Mouse (Mus musculus) limb, embryonic 11.5 days (tissue): ENCODE results near the gene Clstn1. TPM values are rescaled to one million over a fixed set of nuclear protein-coding genes. Genes with fewer than 3 reads are reported as not detected.

ENCODE experiments used
- ATAC-seq: fragments of 200-750 bp; cut with Nextera tagmentation; 2 replicates; pipeline ENCODE4 v1.8.0; 2017; ENCODE audit warnings: low read depth; ENCODE audit not compliant: insufficient number of reproducible peaks, low FRiP score, low TSS enrichment
- DNase-seq: peaks from one replicate; pipeline ENCODE4 v3.0.0-alpha.2; 2015; ENCODE audit warnings: low spot score
- H3K27ac ChIP-seq: fragments of 300-500 bp; sonication (generic); replicated peaks from 2 replicates; pipeline ENCODE4 v1.5.1; 2014; ENCODE audit warnings: low read depth, mild to moderate bottlenecking, low read length
- H3K27me3 ChIP-seq: fragments of 300-500 bp; sonication (generic); 2 replicates; pipeline ENCODE4 v1.6.1; 2014; ENCODE audit warnings: mild to moderate bottlenecking, low read length, mixed read lengths; ENCODE audit not compliant: control insufficient read depth, insufficient read depth
- H3K36me3 ChIP-seq: fragments of 300-500 bp; sonication (generic); 2 replicates; pipeline ENCODE4 v1.6.1; 2014; ENCODE audit warnings: mild to moderate bottlenecking, low read length, moderate library complexity, mixed read lengths; ENCODE audit not compliant: control insufficient read depth, insufficient read depth
- H3K4me1 ChIP-seq: fragments of 300-500 bp; sonication (generic); 2 replicates; pipeline ENCODE4 v1.6.1; 2014; ENCODE audit warnings: low read length, mixed read lengths; ENCODE audit not compliant: control insufficient read depth, insufficient read depth
- H3K4me2 ChIP-seq: fragments of 300-500 bp; sonication (generic); 2 replicates; pipeline ENCODE4 v1.6.1; 2014; ENCODE audit warnings: low read depth, mild to moderate bottlenecking, moderate library complexity; ENCODE audit not compliant: severe bottlenecking
- H3K4me3 ChIP-seq: fragments of 300-500 bp; sonication (generic); 2 replicates; pipeline ENCODE4 v1.5.1; 2014; ENCODE audit warnings: low read depth, low read length
- H3K9ac ChIP-seq: fragments of 300-500 bp; sonication (generic); 2 replicates; pipeline ENCODE4 v1.6.1; 2014; ENCODE audit warnings: mild to moderate bottlenecking, low read length
- H3K9me3 ChIP-seq: fragments of 300-500 bp; sonication (generic); 2 replicates; pipeline ENCODE4 v1.6.1; 2016; ENCODE audit warnings: low read length; ENCODE audit not compliant: control insufficient read depth
- WGBS: fragments of 180-500 bp; shearing (Covaris S2); extraction: QIAGEN DNeasy Blood & Tissue Kit; methylation state at CpG from one replicate; pipeline ENCODE4 v1.1.7; 2014; 5-methylcytosine and 5-hydroxymethylcytosine counted together
- polyA plus RNA-seq: library from polyadenylated mRNA; unstranded; fragments of >200 nt; fragmentation: Nextera tagmentation; extraction: Ambion mirVana; gene quantifications from 2 replicates; pipeline ENCODE4 v1.2.1, GENCODE M21; 2014

The Clstn1 gene
- polyA plus RNA-seq, 1 experiment from 2014 or later: 24.7 TPM

DNA sequence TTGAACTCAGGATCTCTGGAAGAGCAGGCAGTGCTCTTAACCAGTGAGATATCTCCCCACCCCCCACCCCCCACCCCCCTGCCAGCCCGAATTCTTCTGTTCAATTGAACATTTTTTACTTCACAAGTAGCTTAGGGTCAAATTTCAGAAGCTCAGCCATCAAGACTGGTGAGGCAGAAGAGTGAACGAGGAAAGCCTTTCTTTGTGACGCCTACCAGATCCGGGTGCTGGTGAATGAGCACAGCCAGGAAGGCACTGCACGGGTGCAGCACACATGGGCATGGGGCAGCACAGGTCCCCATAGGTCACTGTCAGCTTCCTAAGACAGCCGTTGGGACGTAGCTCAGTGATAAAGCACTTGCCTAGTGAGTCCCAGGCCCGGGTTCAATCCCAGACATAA, 33.7 kb downstream of the Clstn1 start:
- no peak for DNase-seq
- no peaks in the 10 kb centered on the region for H3K36me3 ChIP-seq

DNA sequence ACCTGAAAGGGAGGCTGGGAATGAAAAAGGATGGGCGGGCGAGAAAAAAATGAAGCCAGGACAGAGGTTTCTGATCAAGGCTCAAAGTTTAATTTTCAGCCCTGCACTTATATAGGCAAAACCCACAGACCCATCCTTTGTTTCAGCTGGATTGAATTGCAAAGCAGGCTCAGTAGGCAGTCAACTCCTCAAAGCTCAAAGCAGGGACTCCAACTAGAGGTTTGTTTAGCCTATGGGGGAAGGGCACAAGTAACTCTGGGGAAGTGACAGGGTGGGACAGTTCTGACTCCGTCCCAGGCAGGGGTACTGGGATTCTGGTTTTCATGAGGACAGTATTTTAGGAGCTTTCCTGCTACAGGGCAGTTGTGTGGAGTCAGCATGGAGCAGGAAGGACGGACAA, 35.0 kb downstream of the Clstn1 start:
- H3K9me3 ChIP-seq: no peaks in the 10 kb centered on the region
- 70% methylated on average over 4 of the region's 4 CpGs for WGBS
- H3K4me3 ChIP-seq: no peak overlapping the region
- no peak overlapping the region for H3K4me2 ChIP-seq
- H3K36me3 ChIP-seq: no peaks in the 10 kb centered on the region
- no peaks in the 10 kb centered on the region for H3K27me3 ChIP-seq
- no peak overlapping the region for H3K27ac ChIP-seq
- ATAC-seq: no peak
- DNase-seq: no peak
- H3K9ac ChIP-seq: no peak overlapping the region
- H3K4me1 ChIP-seq: no peaks in the 10 kb centered on the region

More for the DNA sequence above, 33.7 kb downstream of the Clstn1 start:
- H3K4me3 ChIP-seq: no peak overlapping the region
- no peaks in the 10 kb centered on the region for H3K9me3 ChIP-seq
- ATAC-seq: no peak
- H3K4me1 ChIP-seq: no peaks in the 10 kb centered on the region
- WGBS: 38% methylated on average over 8 of the region's 8 CpGs
- no peak overlapping the region for H3K4me2 ChIP-seq
- H3K27me3 ChIP-seq: no peaks in the 10 kb centered on the region
- H3K27ac ChIP-seq: no peak overlapping the region
- H3K9ac ChIP-seq: no peak overlapping the region

DNA sequence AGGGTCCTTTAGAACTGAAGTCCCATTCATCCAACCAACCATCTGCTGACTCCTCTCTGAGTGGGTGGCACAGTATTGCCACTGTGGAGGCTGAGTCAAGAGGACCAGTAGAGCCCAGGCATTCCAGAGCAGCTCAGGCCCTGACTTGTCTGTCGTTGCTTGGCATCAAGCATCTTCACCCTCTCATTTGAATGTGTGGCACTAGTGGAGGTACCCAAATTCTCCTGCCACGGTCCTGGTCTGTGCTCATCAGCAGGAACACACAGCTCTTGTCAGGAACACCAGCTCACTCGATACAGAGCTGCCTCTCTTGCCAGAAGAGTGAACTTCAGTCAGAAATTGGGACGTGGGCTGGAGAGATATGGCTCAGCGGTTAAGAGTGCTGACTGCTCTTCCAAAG, 37.4 kb downstream of the Clstn1 start:
- Histone ChIP-seq H3K36me3 (no peaks in the 10 kb centered on the region), H3K4me2 (no peak overlapping the region), H3K27me3 (no peaks in the 10 kb centered on the region), H3K9me3 (no peaks in the 10 kb centered on the region), H3K4me3 (no peak overlapping the region), H3K4me1 (no peaks in the 10 kb centered on the region), H3K27ac (no peak overlapping the region), H3K9ac (no peak overlapping the region)
- ATAC-seq: no peak
- WGBS: 89% methylated on average over 5 of the region's 5 CpGs
- no peak for DNase-seq

DNA sequence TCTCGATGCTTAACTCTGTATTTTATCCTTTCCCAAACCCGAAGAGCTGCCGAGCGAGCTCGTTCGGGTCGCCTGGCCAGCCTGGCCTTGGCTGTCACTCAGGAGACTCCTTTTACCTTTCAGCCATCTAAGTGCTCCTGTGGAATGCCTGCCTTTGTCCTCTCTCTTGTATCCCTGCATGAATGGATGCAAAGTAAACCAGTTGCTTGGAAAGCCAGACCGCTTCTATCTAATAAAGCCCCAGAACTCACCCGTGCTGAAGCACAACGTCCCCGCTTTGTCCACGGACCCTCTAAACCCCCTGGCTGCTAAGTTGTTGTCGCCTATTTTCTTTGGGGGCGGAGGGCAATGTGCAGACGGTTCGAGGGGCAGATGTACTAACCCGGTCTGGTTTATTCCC, 40.5 kb downstream of the Clstn1 start:
- no peaks in the 10 kb centered on the region for H3K4me1 ChIP-seq
- no peak overlapping the region for H3K4me3 ChIP-seq
- no peak overlapping the region for H3K4me2 ChIP-seq
- H3K27ac ChIP-seq: no peak overlapping the region
- ATAC-seq: no peak
- H3K27me3 ChIP-seq: no peaks in the 10 kb centered on the region
- no peak overlapping the region for H3K9ac ChIP-seq
- no peak for DNase-seq
- peaks cover 4% of the 10 kb centered on the region; the same call in 1 of the 2 replicates for H3K36me3 ChIP-seq
- no peaks in the 10 kb centered on the region for H3K9me3 ChIP-seq
- 92% methylated on average over 17 of the region's 17 CpGs for WGBS

DNA sequence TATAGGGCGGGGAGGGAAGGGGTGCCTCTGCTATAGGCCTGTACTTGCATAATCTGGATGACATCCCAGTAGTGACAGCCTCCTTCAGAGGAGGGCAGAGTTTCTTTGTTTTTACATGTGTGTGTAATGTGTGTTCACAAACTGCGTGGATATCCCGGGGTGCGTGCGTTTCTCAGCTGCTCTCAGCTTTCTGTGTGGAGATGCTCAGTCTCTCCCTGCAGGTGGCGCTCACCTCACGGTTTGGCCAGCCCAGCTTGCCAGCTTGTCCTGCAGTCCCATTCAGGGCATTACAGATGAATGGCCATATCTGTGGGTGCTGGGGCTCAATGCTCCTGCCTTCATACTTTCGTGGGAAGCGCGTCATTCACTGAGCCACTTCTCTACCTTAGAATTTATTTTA, 42.1 kb downstream of the Clstn1 start:
- Histone ChIP-seq H3K27me3 (no peaks in the 10 kb centered on the region), H3K4me1 (no peaks in the 10 kb centered on the region), H3K36me3 (peaks cover 4% of the 10 kb centered on the region; the same call in 1 of the 2 replicates), H3K4me2 (no peak overlapping the region), H3K27ac (no peak overlapping the region), H3K4me3 (no peak overlapping the region), H3K9ac (no peak overlapping the region), H3K9me3 (no peaks in the 10 kb centered on the region)
- WGBS: 79% methylated on average over 10 of the region's 10 CpGs
- DNase-seq: peak; percentile 54
- ATAC-seq: no peak

DNA sequence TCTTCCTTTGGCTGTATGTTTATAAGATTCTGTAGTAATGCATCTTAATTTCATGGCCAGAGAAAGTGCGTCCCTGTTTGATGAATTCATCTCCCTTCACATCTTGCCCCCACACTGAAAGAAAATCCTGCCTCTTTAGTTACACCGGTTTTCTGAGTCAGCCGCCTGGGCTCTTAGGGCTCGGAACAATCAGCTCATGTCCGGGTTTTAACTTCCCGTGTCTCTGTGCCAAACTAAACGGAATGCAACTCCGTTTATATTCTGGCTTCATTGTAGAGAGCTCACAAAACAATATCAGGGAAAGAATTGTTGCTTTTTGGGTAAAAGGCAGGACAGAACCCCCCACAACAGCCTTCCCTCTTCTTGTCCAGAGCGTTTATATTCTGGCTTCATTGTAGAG, 42.5 kb downstream of the Clstn1 start:
- no peak overlapping the region for H3K4me3 ChIP-seq
- DNase-seq: no peak
- no peak overlapping the region for H3K27ac ChIP-seq
- H3K36me3 ChIP-seq: peaks cover 4% of the 10 kb centered on the region; the same call in 1 of the 2 replicates
- H3K27me3 ChIP-seq: no peaks in the 10 kb centered on the region
- no peak overlapping the region for H3K9ac ChIP-seq
- ATAC-seq: no peak
- no peak overlapping the region for H3K4me2 ChIP-seq
- no peaks in the 10 kb centered on the region for H3K9me3 ChIP-seq
- WGBS: 91% methylated on average over 9 of the region's 9 CpGs
- H3K4me1 ChIP-seq: no peaks in the 10 kb centered on the region

DNA sequence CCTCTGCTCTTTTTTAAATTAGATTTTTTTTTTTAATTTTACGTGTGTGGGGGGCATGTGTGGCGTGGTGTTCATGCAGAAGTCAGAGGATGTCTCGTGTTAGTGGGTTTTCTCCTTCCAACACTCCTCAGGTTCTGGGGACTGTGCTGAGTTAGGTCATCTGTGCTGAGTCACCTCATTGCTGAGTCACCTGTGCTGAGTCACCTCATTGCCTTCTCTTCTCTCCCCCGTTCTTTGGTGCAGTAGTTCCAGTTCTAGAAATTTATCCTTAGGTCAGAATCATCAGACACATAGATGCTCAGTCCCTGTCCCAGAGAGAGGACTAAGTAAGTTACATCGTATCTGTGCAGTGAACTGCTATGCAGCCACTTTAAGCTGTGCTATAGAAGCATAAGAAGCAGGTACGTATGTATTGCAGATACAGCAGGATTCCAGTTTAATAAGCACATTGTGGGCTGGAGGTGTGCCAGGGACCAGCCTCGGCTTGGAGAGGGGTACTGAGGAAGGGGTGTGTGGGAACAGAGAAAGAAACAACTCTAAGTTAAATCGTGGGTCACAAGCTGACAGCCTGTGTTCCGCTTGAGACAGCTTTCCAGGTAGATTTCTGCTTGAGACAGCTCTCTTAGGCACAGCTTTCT, 46.5 kb downstream of the Clstn1 start:
- DNase-seq (no peak), ATAC-seq (no peak)
- H3K27ac ChIP-seq: no peak overlapping the region
- H3K36me3 ChIP-seq: peaks cover 8% of the 10 kb centered on the region; the same call in 1 of the 2 replicates
- H3K9ac ChIP-seq: no peak overlapping the region
- no peak overlapping the region for H3K4me2 ChIP-seq
- no peaks in the 10 kb centered on the region for H3K4me1 ChIP-seq
- H3K9me3 ChIP-seq: no peaks in the 10 kb centered on the region
- WGBS: 86% methylated on average over 9 of the region's 9 CpGs
- no peak overlapping the region for H3K4me3 ChIP-seq
- H3K27me3 ChIP-seq: no peaks in the 10 kb centered on the region

DNA sequence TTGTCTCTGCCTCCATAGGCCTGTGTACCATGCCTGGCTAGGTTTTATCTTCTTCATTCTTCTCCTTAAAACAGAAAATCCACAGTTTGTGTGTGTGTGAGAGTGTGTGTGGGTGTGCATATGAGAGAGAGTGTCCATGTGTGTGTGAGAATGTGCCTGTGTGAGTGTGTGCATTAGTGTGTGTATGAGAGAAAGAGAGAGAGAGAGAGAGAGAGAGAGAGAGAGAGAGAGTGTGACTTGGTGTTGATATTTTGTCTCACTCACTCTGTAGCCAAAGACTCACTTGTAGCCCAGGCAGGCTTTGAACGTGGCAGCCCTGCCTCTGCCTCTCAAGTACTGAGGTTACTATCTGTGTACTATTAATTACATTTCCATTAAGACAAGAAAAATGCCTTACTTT, 47.9 kb downstream of the Clstn1 start:
- H3K36me3 ChIP-seq: peaks cover 8% of the 10 kb centered on the region; the same call in 1 of the 2 replicates
- H3K27ac ChIP-seq: no peak overlapping the region
- no peaks in the 10 kb centered on the region for H3K27me3 ChIP-seq
- ATAC-seq: no peak
- H3K4me2 ChIP-seq: no peak overlapping the region
- no peak overlapping the region for H3K9ac ChIP-seq
- no peaks in the 10 kb centered on the region for H3K4me1 ChIP-seq
- no peak for DNase-seq
- 86% methylated on average over 1 of the region's 1 CpGs for WGBS
- no peak overlapping the region for H3K4me3 ChIP-seq
- H3K9me3 ChIP-seq: no peaks in the 10 kb centered on the region

DNA sequence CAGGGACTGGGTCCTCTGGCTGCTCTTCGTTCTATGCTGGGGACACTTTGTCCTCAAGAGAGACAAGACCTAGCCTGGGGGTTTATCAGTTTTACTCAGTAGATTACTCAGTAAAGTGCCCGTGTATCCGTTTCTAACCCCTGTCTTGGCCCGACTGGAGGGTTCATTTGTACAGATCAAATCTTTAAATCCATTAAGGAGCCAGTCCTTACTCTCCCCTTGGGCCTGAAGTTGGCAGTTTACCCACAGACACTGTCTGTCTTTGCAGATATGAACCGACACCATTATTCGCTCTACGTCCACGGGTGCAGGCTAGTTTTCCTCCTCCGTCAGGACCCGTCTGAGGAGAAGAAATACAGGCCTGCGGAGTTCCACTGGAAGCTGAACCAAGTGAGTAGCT, 48.7 kb downstream of the Clstn1 start:
- Histone ChIP-seq H3K36me3 (0 out of 2 replicates have a peak, but pooled peaks cover 5% of the 10 kb centered on the region), H3K9me3 (no peaks in the 10 kb centered on the region), H3K4me2 (no peak overlapping the region), H3K4me3 (no peak overlapping the region), H3K27ac (no peak overlapping the region), H3K9ac (no peak overlapping the region), H3K4me1 (no peaks in the 10 kb centered on the region), H3K27me3 (no peaks in the 10 kb centered on the region)
- WGBS: 93% methylated on average over 11 of the region's 11 CpGs
- ATAC-seq: no peak
- no peak for DNase-seq
